Mouse (Mus musculus) kidney, embryonic 14.5 days (tissue): ENCODE data around the gene Kcnc2. TPM values are rescaled to one million over a fixed set of nuclear protein-coding genes. Genes with fewer than 3 reads are reported as not detected.

Experiments
- ATAC-seq: fragments of 200-750 bp; cut with Nextera tagmentation; 2 replicates; pipeline ENCODE4 v1.8.0; 2017; ENCODE audit warnings: moderate number of reproducible peaks, mild to moderate bottlenecking, moderate TSS enrichment, moderate library complexity; ENCODE audit not compliant: low FRiP score, low TSS enrichment
- H3K27ac ChIP-seq: fragments of 300-500 bp; sonication (generic); 2 replicates; pipeline ENCODE4 v1.5.1; 2014; ENCODE audit warnings: low read depth, mild to moderate bottlenecking, low read length, moderate library complexity, mixed read lengths
- H3K27me3 ChIP-seq: fragments of 300-500 bp; sonication (generic); 2 replicates; pipeline ENCODE4 v1.6.1; 2014; ENCODE audit warnings: mild to moderate bottlenecking, low read length; ENCODE audit not compliant: control insufficient read depth, insufficient read depth
- H3K36me3 ChIP-seq: fragments of 300-500 bp; sonication (generic); 2 replicates; pipeline ENCODE4 v1.6.1; 2014; ENCODE audit warnings: low read length, mixed read lengths; ENCODE audit not compliant: control insufficient read depth, insufficient read depth
- H3K4me1 ChIP-seq: fragments of 300-500 bp; sonication (generic); 2 replicates; pipeline ENCODE4 v1.6.1; 2014; ENCODE audit warnings: low read length, mixed read lengths; ENCODE audit not compliant: control insufficient read depth, insufficient read depth
- H3K4me2 ChIP-seq: fragments of 300-500 bp; sonication (generic); replicated peaks from 2 replicates; pipeline ENCODE4 v1.6.1; 2014; ENCODE audit warnings: low read depth, mild to moderate bottlenecking, low read length
- H3K4me3 ChIP-seq: fragments of 300-500 bp; sonication (generic); 2 replicates; pipeline ENCODE4 v1.5.1; 2014; ENCODE audit warnings: mild to moderate bottlenecking, low read length
- H3K9ac ChIP-seq: fragments of 300-500 bp; sonication (generic); 2 replicates; pipeline ENCODE4 v1.6.1; 2014; ENCODE audit warnings: low read depth, mild to moderate bottlenecking, low read length, moderate library complexity
- H3K9me3 ChIP-seq: fragments of 300-500 bp; sonication (generic); 2 replicates; pipeline ENCODE4 v1.6.1; 2016; ENCODE audit warnings: low read length; ENCODE audit not compliant: control insufficient read depth
- WGBS: fragments of 180-500 bp; shearing (Covaris S2); extraction: QIAGEN DNeasy Blood & Tissue Kit; methylation state at CpG from one replicate; pipeline ENCODE4 v1.1.7; 2014; 5-methylcytosine and 5-hydroxymethylcytosine counted together
- polyA plus RNA-seq: library from polyadenylated mRNA; unstranded; fragments of >200 nt; fragmentation: Nextera tagmentation; extraction: Ambion mirVana; gene quantifications from 2 replicates; pipeline ENCODE4 v1.2.1, GENCODE M21; 2014

Gene Kcnc2
- polyA plus RNA-seq, 1 experiment from 2014 or later = 5.8 TPM

GRCm38 (mm10) chr10:112485819-112486218 is 214.9 kb downstream of the Kcnc2 start:
- no peak overlapping the region for H3K9ac ChIP-seq
- H3K4me2 ChIP-seq = no peak overlapping the region
- no peaks in the 10 kb centered on the region for H3K4me1 ChIP-seq
- no peaks in the 10 kb centered on the region for H3K36me3 ChIP-seq
- ATAC-seq = peak; percentile 96
- H3K27ac ChIP-seq = no peak overlapping the region
- no peaks in the 10 kb centered on the region for H3K27me3 ChIP-seq
- no peaks in the 10 kb centered on the region for H3K9me3 ChIP-seq
- H3K4me3 ChIP-seq = no peak overlapping the region

DNA sequence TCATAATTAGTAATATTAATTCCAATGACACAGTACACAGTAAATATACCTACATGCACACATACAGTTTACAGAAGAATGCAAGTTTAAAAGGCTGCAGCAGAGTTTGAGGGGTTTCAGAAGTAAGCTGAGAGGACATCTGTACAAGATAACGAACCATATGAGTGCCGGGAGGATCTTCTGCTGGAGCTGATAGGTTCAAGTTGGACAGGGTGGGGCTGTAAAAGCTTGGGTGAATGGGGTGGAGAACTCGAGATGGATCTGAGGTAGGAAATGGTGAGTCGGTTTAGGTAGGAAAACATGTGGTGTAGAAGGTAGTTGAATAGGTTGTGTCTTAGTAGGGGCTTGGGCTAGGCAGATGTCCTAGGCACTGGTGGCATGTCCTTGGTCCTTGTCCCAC is 217.8 kb downstream of the Kcnc2 start:
- Histone ChIP-seq H3K27me3 (no peaks in the 10 kb centered on the region), H3K4me2 (no peak overlapping the region), H3K4me1 (no peaks in the 10 kb centered on the region), H3K4me3 (no peak overlapping the region), H3K9ac (no peak overlapping the region), H3K9me3 (no peaks in the 10 kb centered on the region), H3K27ac (no peak overlapping the region), H3K36me3 (no peaks in the 10 kb centered on the region)
- WGBS = 84% methylated on average over 4 of the region's 4 CpGs
- no peak for ATAC-seq

Other genes starting within 250 kb of the Kcnc2 start
- gene Glipr1l1, start 210.9 kb upstream of the Kcnc2 start, polyA plus RNA-seq = not detected in 2 replicates
- not detected in 2 replicates for gene Glipr1l2, start 187.8 kb upstream of the Kcnc2 start, polyA plus RNA-seq
- gene Glipr1l3, start 110.8 kb upstream of the Kcnc2 start, polyA plus RNA-seq = not detected in 2 replicates
- gene Caps2, start 107.5 kb upstream of the Kcnc2 start, polyA plus RNA-seq = 0.77 and 0.95 TPM in 2 replicates